Mouse (Mus musculus): ENCODE data around the gene Tpx2. TPM values are rescaled to one million over a fixed set of nuclear protein-coding genes. Genes with fewer than 3 reads are reported as not detected.
A peak's percentile ranks its signal among the peaks of the same experiment; 100 is the strongest.

Tpx2 gene
- polyA plus RNA-seq, 1 experiment from 2014 or later, result 101 TPM

DNA sequence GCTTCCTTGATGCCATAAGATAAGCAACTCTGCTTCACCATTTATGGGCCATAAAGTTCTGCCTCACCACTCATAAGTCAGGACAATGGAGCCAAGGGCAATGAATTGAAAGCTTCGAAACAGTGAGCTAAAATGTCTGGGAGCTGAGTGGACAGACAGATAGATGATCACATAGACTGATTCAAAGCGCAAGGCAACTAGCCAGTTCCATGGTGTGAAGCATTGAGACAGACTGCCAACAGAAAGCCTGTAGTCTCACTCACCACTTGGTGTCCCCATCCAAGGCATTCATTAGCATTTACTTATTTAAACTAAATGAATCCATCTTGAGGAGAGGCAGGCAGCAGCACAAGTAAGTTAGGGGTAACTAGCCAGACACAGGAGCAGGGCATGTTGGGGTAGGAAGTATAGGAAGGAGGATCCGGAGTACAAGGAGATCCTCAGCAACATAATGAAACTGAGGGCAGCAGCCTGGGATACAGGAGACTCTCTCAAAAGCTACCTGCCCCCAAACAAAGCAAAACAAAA, 28.6 kb upstream of the Tpx2 start:
- peak overlapping the region; percentile 98 for H3K27ac ChIP-seq (ENCODE audit: low read length)
- H3K4me2 ChIP-seq (ENCODE audit: low read depth, low read length), result no peak overlapping the region
- WGBS, result 85% methylated on average over 3 of the region's 3 CpGs

DNA sequence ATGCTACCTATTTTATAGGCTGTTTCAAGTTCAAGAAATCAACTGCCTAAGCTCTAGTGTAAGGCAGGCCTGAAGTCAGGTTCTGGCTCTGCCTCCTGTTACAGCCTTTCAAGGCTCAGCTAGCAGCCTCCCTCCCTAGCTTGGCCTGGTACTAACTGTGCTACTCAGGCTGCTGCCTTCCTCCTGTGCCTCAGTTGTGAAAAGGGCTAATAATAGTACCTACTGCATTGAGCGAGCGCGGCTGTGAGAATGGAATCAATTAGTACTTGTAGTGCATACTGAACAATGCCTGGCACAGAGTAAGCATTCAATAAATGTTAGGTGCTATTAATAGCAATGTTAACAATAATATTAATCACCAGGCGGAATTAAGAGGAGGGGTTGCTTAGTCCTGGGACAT, 27.8 kb upstream of the Tpx2 start:
- H3K4me3 ChIP-seq (ENCODE audit: low read length), result no peak overlapping the region
- H3K9me3 ChIP-seq (ENCODE audit: control insufficient read depth, low read length), result no peaks in the 10 kb centered on the region
- H3K9ac ChIP-seq (ENCODE audit: low read length), result peak overlapping the region; percentile 27
- H3K27me3 ChIP-seq (ENCODE audit: control insufficient read depth, insufficient read depth, low read depth, low read length), result no peaks in the 10 kb centered on the region
- H3K27ac ChIP-seq (ENCODE audit: low read length), result peak overlapping the region; percentile 98
- H3K4me2 ChIP-seq (ENCODE audit: low read depth, low read length), result peak overlapping the region; percentile 28
- H3K4me1 ChIP-seq (replicated peaks; ENCODE audit: control insufficient read depth, insufficient read depth, low read length), result peaks cover 68% of the 10 kb centered on the region
- peaks cover 9% of the 10 kb centered on the region for H3K36me3 ChIP-seq (ENCODE audit: control insufficient read depth, insufficient read depth, low read length)
- 66% methylated on average over 4 of the region's 4 CpGs for WGBS
- peak; percentile 27 for ATAC-seq (ENCODE audit: low read depth)

More for the DNA sequence above, 28.6 kb upstream of the Tpx2 start:
- Histone ChIP-seq H3K27me3 (ENCODE audit: control insufficient read depth, insufficient read depth, low read depth, low read length) (no peaks in the 10 kb centered on the region), H3K9me3 (ENCODE audit: control insufficient read depth, low read length) (no peaks in the 10 kb centered on the region), H3K36me3 (ENCODE audit: control insufficient read depth, insufficient read depth, low read length) (peaks cover 9% of the 10 kb centered on the region), H3K9ac (ENCODE audit: low read length) (peak overlapping the region; percentile 27), H3K4me3 (ENCODE audit: low read length) (no peak overlapping the region), H3K4me1 (replicated peaks; ENCODE audit: control insufficient read depth, insufficient read depth, low read length) (peaks cover 68% of the 10 kb centered on the region)
- no peak for ATAC-seq (ENCODE audit: low read depth)

DNA sequence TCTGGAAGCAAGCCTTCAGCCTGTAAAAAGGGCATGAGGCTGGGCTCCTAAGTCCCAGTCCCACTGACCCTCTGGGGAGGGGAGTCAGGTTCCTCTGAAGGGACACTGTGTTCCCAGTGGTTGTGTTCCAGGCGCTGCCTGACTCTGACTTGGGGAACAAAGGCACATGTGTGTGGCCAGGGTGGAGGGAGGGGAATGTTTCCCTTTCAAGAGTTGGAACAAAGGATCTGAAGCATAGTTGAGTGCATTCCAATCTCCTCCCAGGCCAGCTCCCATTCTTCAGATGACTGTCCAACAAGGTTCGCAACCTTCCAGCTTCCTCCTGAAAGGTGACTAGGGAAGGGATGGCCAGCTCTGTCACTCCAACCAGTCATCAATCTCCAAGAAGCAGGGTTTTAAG, 27.4 kb upstream of the Tpx2 start:
- no peaks in the 10 kb centered on the region for H3K9me3 ChIP-seq (ENCODE audit: control insufficient read depth, low read length)
- H3K27me3 ChIP-seq (ENCODE audit: control insufficient read depth, insufficient read depth, low read depth, low read length), result no peaks in the 10 kb centered on the region
- peak; percentile 82 for ATAC-seq (ENCODE audit: low read depth)
- peak overlapping the region; percentile 98 for H3K27ac ChIP-seq (ENCODE audit: low read length)
- WGBS, result 37% methylated on average over 2 of the region's 2 CpGs
- H3K4me2 ChIP-seq (ENCODE audit: low read depth, low read length), result peak overlapping the region; percentile 28
- peaks cover 67% of the 10 kb centered on the region for H3K4me1 ChIP-seq (replicated peaks; ENCODE audit: control insufficient read depth, insufficient read depth, low read length)
- H3K9ac ChIP-seq (ENCODE audit: low read length), result peak overlapping the region; percentile 27
- peaks cover 9% of the 10 kb centered on the region for H3K36me3 ChIP-seq (ENCODE audit: control insufficient read depth, insufficient read depth, low read length)
- no peak overlapping the region; the same call in 1 of the 2 replicates for H3K4me3 ChIP-seq (ENCODE audit: low read length)

DNA sequence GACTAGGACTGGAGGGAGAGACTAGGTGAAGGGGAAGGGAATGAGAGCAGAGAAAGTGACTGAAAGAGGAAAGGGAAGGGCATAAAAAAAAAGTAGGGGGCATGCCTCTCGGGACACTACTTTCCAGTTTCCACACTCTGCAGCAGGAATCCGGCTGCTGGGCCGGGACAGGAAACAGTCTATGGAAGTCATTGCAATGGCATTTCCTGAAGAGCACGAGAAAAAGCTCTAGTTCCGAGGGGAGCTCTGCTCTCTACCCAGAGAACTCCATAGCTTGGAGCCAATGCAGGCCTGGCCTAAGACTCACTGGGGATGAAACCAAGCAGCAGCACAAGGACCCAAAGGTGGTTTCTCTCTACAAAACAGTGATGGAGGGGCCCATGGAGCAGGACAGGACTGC, 26.7 kb upstream of the Tpx2 start:
- Histone ChIP-seq H3K4me2 (ENCODE audit: low read depth, low read length) (peak overlapping the region; percentile 28), H3K36me3 (ENCODE audit: control insufficient read depth, insufficient read depth, low read length) (peaks cover 9% of the 10 kb centered on the region), H3K27me3 (ENCODE audit: control insufficient read depth, insufficient read depth, low read depth, low read length) (no peaks in the 10 kb centered on the region), H3K9me3 (ENCODE audit: control insufficient read depth, low read length) (no peaks in the 10 kb centered on the region), H3K4me3 (ENCODE audit: low read length) (no peak overlapping the region), H3K27ac (ENCODE audit: low read length) (peak overlapping the region; percentile 98), H3K4me1 (replicated peaks; ENCODE audit: control insufficient read depth, insufficient read depth, low read length) (peaks cover 60% of the 10 kb centered on the region), H3K9ac (ENCODE audit: low read length) (peak overlapping the region; percentile 12; the same call in 1 of the 2 replicates)
- 11% methylated on average over 5 of the region's 5 CpGs for WGBS
- peak; percentile 65 for ATAC-seq (ENCODE audit: low read depth)

DNA sequence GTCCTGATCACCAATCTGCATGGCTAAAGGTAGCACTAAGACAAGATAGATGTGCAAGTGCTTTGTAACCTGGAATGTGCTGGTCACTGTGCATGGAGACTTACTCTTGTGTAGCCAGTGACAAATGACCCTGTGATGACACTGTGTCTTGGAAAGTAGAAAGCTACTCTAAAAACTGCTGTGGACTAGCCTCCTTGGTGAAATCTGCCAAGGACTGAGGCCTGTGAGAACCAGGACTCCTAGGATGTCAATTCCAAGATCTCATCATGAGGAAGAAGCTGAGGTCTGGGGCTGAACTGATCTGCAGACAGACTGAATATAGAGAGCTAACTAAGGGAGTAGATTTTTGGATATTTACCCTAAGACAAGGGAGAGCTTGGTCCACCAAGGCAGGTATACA, 26.2 kb upstream of the Tpx2 start:
- Histone ChIP-seq H3K9ac (ENCODE audit: low read length) (no peak overlapping the region), H3K27ac (ENCODE audit: low read length) (peak overlapping the region; percentile 98), H3K4me1 (replicated peaks; ENCODE audit: control insufficient read depth, insufficient read depth, low read length) (peaks cover 60% of the 10 kb centered on the region), H3K4me2 (ENCODE audit: low read depth, low read length) (0 out of 2 replicates have a peak overlapping the region, but pooled peaks have one; percentile 28), H3K4me3 (ENCODE audit: low read length) (no peak overlapping the region), H3K27me3 (ENCODE audit: control insufficient read depth, insufficient read depth, low read depth, low read length) (no peaks in the 10 kb centered on the region), H3K9me3 (ENCODE audit: control insufficient read depth, low read length) (no peaks in the 10 kb centered on the region), H3K36me3 (ENCODE audit: control insufficient read depth, insufficient read depth, low read length) (peaks cover 9% of the 10 kb centered on the region)
- ATAC-seq (ENCODE audit: low read depth), result no peak

DNA sequence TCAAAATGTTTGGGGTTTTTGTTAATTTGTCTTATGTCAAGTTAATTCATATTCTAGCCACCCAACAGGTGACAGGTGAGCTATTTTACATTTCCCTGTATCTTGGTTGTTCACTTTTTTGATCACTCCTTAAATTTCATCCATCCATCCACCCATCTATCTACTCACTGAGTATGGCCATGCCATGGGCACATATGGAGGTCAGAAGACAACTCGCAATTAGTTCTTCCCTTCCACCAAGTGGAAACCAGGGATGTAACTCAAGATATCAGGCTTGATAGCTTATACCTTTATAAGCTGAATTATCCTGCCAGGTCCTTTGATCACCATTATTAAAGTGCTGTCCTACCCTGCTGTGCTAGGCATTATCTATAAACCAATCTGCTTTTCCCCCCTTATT, 24.0 kb upstream of the Tpx2 start:
- Histone ChIP-seq H3K9me3 (ENCODE audit: control insufficient read depth, low read length) (no peaks in the 10 kb centered on the region), H3K4me1 (replicated peaks; ENCODE audit: control insufficient read depth, insufficient read depth, low read length) (peaks cover 53% of the 10 kb centered on the region), H3K4me2 (ENCODE audit: low read depth, low read length) (no peak overlapping the region), H3K36me3 (ENCODE audit: control insufficient read depth, insufficient read depth, low read length) (peaks cover 9% of the 10 kb centered on the region), H3K27ac (ENCODE audit: low read length) (no peak overlapping the region), H3K27me3 (ENCODE audit: control insufficient read depth, insufficient read depth, low read depth, low read length) (no peaks in the 10 kb centered on the region), H3K9ac (ENCODE audit: low read length) (no peak overlapping the region), H3K4me3 (ENCODE audit: low read length) (no peak overlapping the region)
- ATAC-seq (ENCODE audit: low read depth), result no peak
- 94% methylated on average over 1 of the region's 1 CpGs for WGBS

DNA sequence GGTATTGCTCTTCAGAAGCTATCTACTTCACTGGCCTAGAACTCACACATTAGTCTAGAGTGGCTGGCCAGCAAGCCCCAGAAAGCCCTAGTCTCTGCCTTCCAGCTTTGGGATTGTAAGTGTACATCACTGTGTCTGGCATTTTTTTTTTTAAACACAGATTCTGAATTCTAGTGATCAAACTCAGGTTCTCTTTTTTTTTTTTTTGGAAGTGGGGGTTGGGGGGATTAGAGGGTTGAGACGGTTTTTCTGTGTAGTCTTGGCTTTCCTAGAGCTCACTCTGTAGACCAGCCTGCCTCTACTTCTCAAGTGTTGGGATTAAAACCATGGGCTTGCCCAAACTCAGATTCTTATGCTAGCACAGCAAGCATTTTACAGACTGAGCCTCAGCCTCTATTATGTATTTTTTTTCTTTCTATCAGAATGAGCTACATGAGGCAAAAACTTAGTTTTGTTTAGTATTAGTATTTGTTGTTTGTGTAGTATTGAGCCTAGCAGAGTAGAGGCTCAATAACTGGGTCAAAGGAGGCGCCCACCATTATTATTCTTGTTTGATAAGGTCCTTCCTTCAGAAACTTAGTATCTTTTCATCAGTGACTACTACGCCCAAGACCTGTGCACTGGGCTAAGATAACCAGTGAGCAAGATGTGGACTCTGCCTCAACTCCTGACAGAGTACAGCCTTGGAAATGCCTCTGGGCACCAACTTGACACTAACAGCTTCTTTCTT, 23.2 kb upstream of the Tpx2 start:
- peaks cover 2% of the 10 kb centered on the region for H3K36me3 ChIP-seq (ENCODE audit: control insufficient read depth, insufficient read depth, low read length)
- no peak overlapping the region for H3K27ac ChIP-seq (ENCODE audit: low read length)
- no peak for ATAC-seq (ENCODE audit: low read depth)
- 81% methylated on average over 3 of the region's 3 CpGs for WGBS
- no peaks in the 10 kb centered on the region for H3K9me3 ChIP-seq (ENCODE audit: control insufficient read depth, low read length)
- no peak overlapping the region for H3K9ac ChIP-seq (ENCODE audit: low read length)
- no peaks in the 10 kb centered on the region for H3K27me3 ChIP-seq (ENCODE audit: control insufficient read depth, insufficient read depth, low read depth, low read length)
- no peak overlapping the region for H3K4me2 ChIP-seq (ENCODE audit: low read depth, low read length)
- H3K4me3 ChIP-seq (ENCODE audit: low read length), result no peak overlapping the region
- peaks cover 50% of the 10 kb centered on the region for H3K4me1 ChIP-seq (replicated peaks; ENCODE audit: control insufficient read depth, insufficient read depth, low read length)

DNA sequence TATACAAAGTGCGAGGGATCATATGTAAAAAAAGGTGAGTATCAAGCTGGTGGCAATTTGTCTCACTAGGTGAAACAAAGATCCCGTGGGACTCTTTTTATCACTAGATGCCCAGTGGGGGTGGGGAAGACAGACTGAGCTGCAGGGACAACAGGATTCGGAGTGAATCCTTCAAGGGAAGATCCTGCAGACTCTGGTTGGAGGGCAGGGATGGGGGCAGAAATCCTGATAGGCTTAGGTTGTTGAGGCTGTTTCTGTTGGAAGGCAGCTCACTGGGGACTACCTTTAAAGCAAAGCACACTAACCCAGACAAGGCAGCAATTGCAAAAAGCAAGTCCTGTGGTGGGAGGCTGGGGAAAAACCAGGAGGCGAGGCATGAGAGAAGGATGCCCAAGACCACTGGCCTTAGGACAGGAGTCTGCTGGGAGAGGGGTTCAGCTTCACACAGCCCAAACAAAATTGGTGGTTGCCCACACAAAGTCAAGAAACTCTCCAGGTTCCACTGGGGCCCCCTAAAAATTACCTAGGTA, 22.5 kb upstream of the Tpx2 start:
- Histone ChIP-seq H3K27ac (ENCODE audit: low read length) (no peak overlapping the region), H3K27me3 (ENCODE audit: control insufficient read depth, insufficient read depth, low read depth, low read length) (no peaks in the 10 kb centered on the region), H3K9me3 (ENCODE audit: control insufficient read depth, low read length) (no peaks in the 10 kb centered on the region), H3K4me1 (replicated peaks; ENCODE audit: control insufficient read depth, insufficient read depth, low read length) (peaks cover 47% of the 10 kb centered on the region), H3K36me3 (ENCODE audit: control insufficient read depth, insufficient read depth, low read length) (no peaks in the 10 kb centered on the region), H3K4me3 (ENCODE audit: low read length) (no peak overlapping the region), H3K4me2 (ENCODE audit: low read depth, low read length) (no peak overlapping the region), H3K9ac (ENCODE audit: low read length) (no peak overlapping the region)
- no peak for ATAC-seq (ENCODE audit: low read depth)
- whole genome bisulfite sequencing, result 70% methylated on average over 4 of the region's 4 CpGs

DNA sequence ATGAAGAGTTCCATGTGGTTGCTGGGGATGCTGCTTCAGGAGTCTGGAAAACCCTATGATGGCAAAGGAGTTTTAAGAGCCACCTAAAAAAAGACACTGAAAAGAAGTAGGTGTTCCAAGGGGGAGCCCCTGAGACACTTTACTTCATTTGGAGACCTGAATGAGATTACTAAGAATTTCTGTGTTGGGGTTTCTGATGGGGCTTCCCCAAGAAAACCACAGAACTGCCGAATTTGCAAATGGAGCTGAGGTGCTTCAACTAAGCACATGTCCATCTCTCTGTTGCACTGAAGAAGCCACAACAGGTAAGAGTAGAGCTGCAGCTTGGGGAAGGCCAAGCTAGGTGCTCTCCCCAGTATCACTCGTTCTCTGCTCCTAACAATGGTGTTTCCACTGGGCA, 22.1 kb upstream of the Tpx2 start:
- Histone ChIP-seq H3K9ac (ENCODE audit: low read length) (no peak overlapping the region), H3K4me1 (replicated peaks; ENCODE audit: control insufficient read depth, insufficient read depth, low read length) (peaks cover 42% of the 10 kb centered on the region), H3K27me3 (ENCODE audit: control insufficient read depth, insufficient read depth, low read depth, low read length) (no peaks in the 10 kb centered on the region), H3K36me3 (ENCODE audit: control insufficient read depth, insufficient read depth, low read length) (no peaks in the 10 kb centered on the region), H3K4me2 (ENCODE audit: low read depth, low read length) (no peak overlapping the region), H3K27ac (ENCODE audit: low read length) (no peak overlapping the region), H3K9me3 (ENCODE audit: control insufficient read depth, low read length) (no peaks in the 10 kb centered on the region), H3K4me3 (ENCODE audit: low read length) (no peak overlapping the region)
- whole genome bisulfite sequencing, result 74% methylated on average over 2 of the region's 2 CpGs
- ATAC-seq (ENCODE audit: low read depth), result no peak
